Mouse (Mus musculus) liver, postnatal 0 days (tissue): ENCODE measurements around the gene Lats2.

Experiments
- CTCF ChIP-seq: sonication (generic); IDR thresholded peaks from 2 replicates; pipeline ENCODE4 v1.5.1; 2016; ENCODE audit warnings: antibody characterized with exemption, low read depth
- EP300 ChIP-seq: IDR thresholded peaks from 2 replicates; pipeline ENCODE4 v1.6.1; 2016; ENCODE audit warnings: antibody characterized with exemption, low read depth, mild to moderate bottlenecking

GRCm38 (mm10) chr14:57708580-57708979, 49.6 kb downstream of the Lats2 start:
- TF ChIP-seq CTCF: no peak
- no peak for TF ChIP-seq EP300
